Mouse (Mus musculus): ENCODE results near the gene Acsf3. TPM values are rescaled to one million over a fixed set of nuclear protein-coding genes. Genes with fewer than 3 reads are reported as not detected.
A peak's percentile ranks its signal among the peaks of the same experiment; 100 is the strongest.

Gene Acsf3
- polyA plus RNA-seq, 1 experiment from 2014 or later, result 10.8 TPM

DNA sequence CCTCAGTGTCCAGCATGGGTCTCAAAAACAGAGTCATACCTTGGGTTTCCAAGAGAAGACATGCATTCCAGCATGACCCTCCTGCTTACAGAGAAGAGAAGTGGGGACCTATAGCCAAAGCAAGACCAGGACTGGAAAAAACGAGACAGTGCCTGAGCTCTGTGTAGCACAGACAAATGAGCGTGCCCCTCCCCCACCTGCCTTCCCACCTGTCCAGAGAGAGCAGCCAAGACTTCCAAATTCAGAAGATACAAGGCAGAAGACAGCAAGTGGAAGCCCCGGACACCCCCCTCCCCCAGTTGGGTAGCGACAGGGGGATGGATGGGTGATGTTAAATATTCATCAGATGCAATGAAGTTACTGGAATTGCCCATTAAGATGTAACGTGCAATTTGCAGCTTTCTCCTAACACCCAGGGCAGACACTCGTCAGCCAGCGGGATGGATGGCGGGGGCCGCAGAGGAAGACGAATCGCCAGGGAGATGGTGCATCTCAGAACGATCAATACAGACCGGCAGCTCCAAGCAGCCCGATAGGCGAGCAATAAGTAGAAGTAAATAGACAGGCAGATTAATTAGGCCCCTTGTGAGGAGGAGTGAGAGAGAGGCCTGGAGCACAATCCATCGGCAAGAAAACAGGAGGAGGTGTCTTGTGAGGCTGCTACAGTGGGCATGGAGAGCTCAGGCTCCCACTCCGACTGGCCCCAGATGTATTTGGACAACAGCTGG lies 30.1 kb upstream of the Acsf3 start:
- Histone ChIP-seq H3K4me1 (peaks cover 8% of the 10 kb centered on the region; the same call in 1 of the 2 replicates), H3K4me3 (no peak overlapping the region), H3K27me3 (replicated peaks) (peaks cover 100% of the 10 kb centered on the region), H3K36me3 (no peaks in the 10 kb centered on the region), H3K4me2 (no peak overlapping the region), H3K9me3 (replicated peaks) (no peaks in the 10 kb centered on the region), H3K27ac (no peak overlapping the region), H3K9ac (no peak overlapping the region)
- 51% methylated on average over 17 of the region's 17 CpGs for whole genome bisulfite sequencing (ENCODE audit: insufficient replicate concordance)
- no peak for ATAC-seq

DNA sequence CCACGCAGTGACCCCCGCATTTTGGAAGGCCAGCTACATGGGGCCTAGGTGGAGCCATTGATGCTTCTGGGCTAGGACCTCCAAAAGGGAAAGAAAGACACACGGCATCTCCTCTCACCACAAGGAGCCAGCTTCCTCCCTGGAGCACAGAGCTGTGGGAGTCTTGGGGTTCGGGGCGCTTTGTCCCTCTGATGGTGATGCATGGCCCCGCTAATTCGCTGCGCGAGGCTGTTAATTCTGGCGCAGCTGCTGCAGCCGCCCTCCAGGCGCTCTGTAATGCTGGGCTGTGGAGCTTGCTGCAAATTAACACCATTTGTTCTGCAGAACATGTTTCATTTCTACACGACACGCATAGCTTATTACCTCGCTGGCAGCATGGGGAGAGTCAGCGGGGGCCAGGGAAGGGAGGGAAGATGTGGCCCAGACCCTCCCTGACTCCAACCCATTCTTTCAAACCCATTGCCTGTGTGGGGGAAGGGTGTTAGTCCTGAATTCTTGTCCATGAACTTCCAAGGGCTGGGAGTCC lies 29.5 kb upstream of the Acsf3 start:
- 43% methylated on average over 16 of the region's 16 CpGs for WGBS (ENCODE audit: insufficient replicate concordance)
- H3K27me3 ChIP-seq (replicated peaks), result peaks cover 100% of the 10 kb centered on the region
- H3K4me2 ChIP-seq, result no peak overlapping the region
- no peak overlapping the region for H3K9ac ChIP-seq
- H3K27ac ChIP-seq, result no peak overlapping the region
- H3K4me1 ChIP-seq, result peaks cover 8% of the 10 kb centered on the region; the same call in 1 of the 2 replicates
- no peak for ATAC-seq
- no peaks in the 10 kb centered on the region for H3K36me3 ChIP-seq
- H3K4me3 ChIP-seq, result no peak overlapping the region
- H3K9me3 ChIP-seq (replicated peaks), result no peaks in the 10 kb centered on the region

DNA sequence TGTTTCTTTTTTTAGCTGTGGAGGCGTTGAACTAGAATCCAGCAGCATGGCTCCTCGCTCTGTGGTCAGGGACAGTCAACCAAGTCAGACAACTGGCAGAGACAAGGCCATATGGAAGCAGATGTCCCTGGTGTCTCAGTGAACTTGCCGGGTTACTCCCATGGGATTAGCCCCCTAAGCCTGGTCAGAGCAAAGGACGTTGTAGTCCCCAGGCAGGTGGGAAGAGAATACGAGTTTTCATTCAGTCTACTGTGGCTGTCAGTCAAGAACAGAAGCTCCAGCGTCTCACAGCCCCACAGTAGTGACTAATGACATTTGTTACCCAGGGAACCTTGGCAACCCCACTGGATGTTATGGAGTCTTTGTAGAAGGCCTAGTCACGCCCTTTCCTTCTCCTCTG lies 28.8 kb upstream of the Acsf3 start:
- no peak overlapping the region for H3K9ac ChIP-seq
- no peaks in the 10 kb centered on the region for H3K36me3 ChIP-seq
- no peak overlapping the region for H3K27ac ChIP-seq
- peaks cover 8% of the 10 kb centered on the region; the same call in 1 of the 2 replicates for H3K4me1 ChIP-seq
- WGBS (ENCODE audit: insufficient replicate concordance), result 44% methylated on average over 7 of the region's 7 CpGs
- H3K9me3 ChIP-seq (replicated peaks), result no peaks in the 10 kb centered on the region
- ATAC-seq, result no peak
- H3K4me2 ChIP-seq, result no peak overlapping the region
- H3K4me3 ChIP-seq, result no peak overlapping the region
- H3K27me3 ChIP-seq (replicated peaks), result peaks cover 100% of the 10 kb centered on the region

DNA sequence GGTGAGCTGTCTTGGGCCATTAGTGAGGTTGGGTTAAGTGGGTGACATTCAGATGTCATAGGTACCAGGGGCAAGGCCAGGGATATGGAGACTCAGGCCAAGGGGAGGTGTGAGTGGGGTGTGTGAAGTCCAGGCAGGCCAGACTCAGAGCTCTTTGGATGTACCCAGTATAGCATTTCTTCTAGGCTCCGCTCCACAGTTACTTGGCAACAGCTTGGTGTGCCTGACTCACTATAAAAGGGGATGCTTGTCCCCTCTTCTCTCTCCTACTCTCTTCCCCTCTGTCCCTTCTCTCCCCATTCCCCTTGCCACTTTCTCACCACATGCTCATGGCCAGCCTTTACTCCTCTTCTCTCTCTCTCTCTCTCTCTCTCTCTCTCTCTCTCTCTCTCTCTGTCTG lies 27.5 kb upstream of the Acsf3 start:
- no peak for ATAC-seq
- no peak overlapping the region for H3K4me3 ChIP-seq
- H3K4me2 ChIP-seq, result no peak overlapping the region
- no peak overlapping the region for H3K27ac ChIP-seq
- H3K9me3 ChIP-seq (replicated peaks), result no peaks in the 10 kb centered on the region
- 75% methylated on average over 1 of the region's 1 CpGs for WGBS (ENCODE audit: insufficient replicate concordance)
- H3K36me3 ChIP-seq, result no peaks in the 10 kb centered on the region
- peaks cover 8% of the 10 kb centered on the region; the same call in 1 of the 2 replicates for H3K4me1 ChIP-seq
- H3K27me3 ChIP-seq (replicated peaks), result peaks cover 100% of the 10 kb centered on the region
- no peak overlapping the region for H3K9ac ChIP-seq

DNA sequence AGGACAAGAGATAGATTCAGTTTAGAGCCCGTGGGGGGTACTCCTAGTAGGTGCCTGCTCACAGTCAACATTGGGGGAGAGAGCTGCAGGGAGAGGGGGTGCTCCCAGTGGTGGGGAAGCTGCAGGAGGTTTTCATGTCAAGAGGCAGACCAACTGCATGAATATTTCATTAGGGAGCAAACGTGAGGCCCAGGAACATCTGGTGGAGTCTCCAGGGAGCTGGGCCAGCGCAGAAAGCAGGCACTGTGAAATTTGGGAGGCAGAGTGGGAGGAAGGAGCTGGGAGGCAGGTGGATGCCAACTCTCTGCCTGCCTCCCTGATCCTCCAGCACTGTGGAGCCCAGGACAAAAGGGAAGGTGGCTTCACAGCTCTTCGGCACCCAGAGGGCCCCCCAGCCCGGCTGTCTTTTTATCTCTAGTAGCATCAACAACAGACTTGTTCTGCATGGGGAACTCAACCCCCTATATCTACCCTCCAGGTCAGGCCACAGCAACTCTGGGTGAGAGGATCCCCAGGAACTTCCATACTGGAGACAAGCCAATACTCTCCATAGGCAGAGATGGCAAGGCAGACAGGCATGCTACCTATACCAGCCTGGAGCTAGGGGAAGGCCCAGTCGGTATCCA lies 25.8 kb upstream of the Acsf3 start:
- Histone ChIP-seq H3K27me3 (replicated peaks) (peaks cover 99% of the 10 kb centered on the region), H3K9ac (no peak overlapping the region), H3K27ac (no peak overlapping the region), H3K4me1 (peaks cover 8% of the 10 kb centered on the region; the same call in 1 of the 2 replicates), H3K4me2 (no peak overlapping the region), H3K4me3 (no peak overlapping the region), H3K9me3 (replicated peaks) (no peaks in the 10 kb centered on the region), H3K36me3 (no peaks in the 10 kb centered on the region)
- ATAC-seq, result no peak
- 56% methylated on average over 6 of the region's 6 CpGs for WGBS (ENCODE audit: insufficient replicate concordance)

DNA sequence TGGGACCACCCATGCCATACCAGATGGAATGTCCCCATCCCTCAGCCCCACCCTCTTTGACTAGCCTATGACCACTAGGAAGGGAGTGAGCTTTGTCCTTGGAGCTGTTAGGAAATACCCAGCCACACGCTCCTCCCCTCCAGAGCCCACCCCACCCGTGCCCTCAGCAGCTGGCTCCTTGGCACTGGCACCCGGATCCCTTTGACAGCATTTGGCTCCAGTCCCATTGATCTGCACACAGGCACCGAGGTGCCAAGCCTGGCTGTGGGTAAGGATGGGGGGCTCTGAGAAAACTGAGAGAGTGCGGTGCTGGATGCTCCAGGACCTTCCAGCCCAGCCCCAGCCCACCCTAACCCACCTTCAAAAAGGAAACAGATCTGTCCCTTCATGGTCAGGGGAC lies 23.9 kb upstream of the Acsf3 start:
- Histone ChIP-seq H3K36me3 (no peaks in the 10 kb centered on the region), H3K27me3 (replicated peaks) (peaks cover 98% of the 10 kb centered on the region)
- ATAC-seq, result no peak

DNA sequence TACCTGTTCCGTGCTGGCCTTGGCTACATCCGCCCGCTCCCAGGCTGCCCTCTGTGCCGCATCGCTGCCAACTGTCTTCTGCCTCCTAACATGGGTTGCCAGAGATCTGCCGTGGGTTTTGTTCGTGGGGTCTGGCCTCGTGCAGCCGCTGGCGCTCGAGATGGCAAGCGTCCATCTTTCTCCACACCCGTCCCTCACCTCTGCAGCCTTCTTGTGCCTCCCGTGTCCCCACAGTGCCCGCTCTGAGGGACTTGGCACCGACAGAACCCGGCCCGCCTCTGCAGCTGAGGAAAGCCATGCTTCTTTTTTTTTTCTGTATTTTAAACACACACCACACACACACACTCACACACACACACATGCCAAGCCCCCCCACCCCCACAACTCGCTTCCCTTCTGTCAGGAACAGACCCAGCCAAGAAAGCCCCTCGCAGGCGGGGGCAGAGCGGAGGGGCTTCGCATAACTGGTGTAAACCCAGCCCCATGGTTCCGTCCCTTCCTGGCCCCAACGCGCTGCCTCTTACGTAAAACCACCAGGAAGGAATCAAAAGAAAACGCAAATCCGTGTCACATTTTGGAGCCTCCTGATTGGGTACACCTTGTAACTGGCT lies 23.1 kb upstream of the Acsf3 start:
- Histone ChIP-seq H3K4me1 (peaks cover 8% of the 10 kb centered on the region; the same call in 1 of the 2 replicates), H3K4me3 (no peak overlapping the region), H3K36me3 (no peaks in the 10 kb centered on the region), H3K27ac (no peak overlapping the region), H3K4me2 (no peak overlapping the region), H3K27me3 (replicated peaks) (peaks cover 98% of the 10 kb centered on the region), H3K9me3 (replicated peaks) (no peaks in the 10 kb centered on the region), H3K9ac (no peak overlapping the region)
- 78% methylated on average over 29 of the region's 29 CpGs for WGBS (ENCODE audit: insufficient replicate concordance)
- no peak for ATAC-seq

More for the DNA sequence above, 23.9 kb upstream of the Acsf3 start:
- Histone ChIP-seq H3K27ac (no peak overlapping the region), H3K9me3 (replicated peaks) (no peaks in the 10 kb centered on the region), H3K9ac (no peak overlapping the region), H3K4me3 (no peak overlapping the region), H3K4me2 (no peak overlapping the region), H3K4me1 (peaks cover 8% of the 10 kb centered on the region; the same call in 1 of the 2 replicates)
- WGBS (ENCODE audit: insufficient replicate concordance), result 73% methylated on average over 5 of the region's 5 CpGs

DNA sequence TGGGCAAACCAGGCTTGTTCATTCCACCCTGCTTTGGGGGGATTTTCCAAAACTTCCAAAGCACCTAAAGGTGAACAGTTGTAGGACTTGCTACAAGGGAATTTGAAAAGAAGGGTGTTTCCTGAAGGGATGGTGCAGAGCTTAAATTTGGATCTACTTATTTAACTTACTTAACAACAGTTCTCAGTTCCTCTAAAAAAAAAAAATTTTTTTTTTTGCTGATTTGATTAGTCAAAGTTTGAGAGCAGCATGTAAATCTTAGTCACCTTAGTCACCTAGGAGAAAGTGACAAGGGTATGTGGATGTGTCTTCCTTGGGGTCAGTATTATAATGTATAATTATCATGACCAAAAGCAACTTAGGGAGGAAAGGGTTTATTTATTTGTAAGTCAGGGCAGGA lies 16.7 kb upstream of the Acsf3 start:
- peaks cover 24% of the 10 kb centered on the region for H3K4me1 ChIP-seq
- H3K27ac ChIP-seq, result no peak overlapping the region
- no peak overlapping the region for H3K4me3 ChIP-seq
- no peaks in the 10 kb centered on the region for H3K9me3 ChIP-seq (replicated peaks)
- ATAC-seq, result no peak
- no peak overlapping the region for H3K4me2 ChIP-seq
- no peak overlapping the region for H3K9ac ChIP-seq
- H3K27me3 ChIP-seq (replicated peaks), result peaks cover 92% of the 10 kb centered on the region
- no peaks in the 10 kb centered on the region for H3K36me3 ChIP-seq

DNA sequence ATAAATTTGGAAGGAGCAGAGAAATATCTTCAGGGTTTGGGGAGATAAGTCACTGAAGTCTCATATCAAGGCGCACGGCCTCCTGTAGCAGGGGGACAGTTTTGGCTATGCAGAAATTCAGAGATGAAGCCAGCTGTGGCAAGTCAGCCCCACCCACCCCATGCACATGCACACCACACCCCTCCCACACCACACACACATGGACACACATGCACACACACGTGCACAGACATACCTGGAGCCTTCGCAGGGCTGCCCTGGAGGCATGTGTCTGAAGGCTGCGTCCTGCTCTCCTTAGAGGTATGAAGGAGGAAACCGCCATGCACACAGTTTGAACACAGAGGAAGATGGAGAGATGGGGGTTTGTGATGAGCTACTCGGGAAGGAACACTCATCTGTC lies 15.2 kb upstream of the Acsf3 start:
- H3K27me3 ChIP-seq (replicated peaks), result peaks cover 92% of the 10 kb centered on the region
- no peaks in the 10 kb centered on the region for H3K9me3 ChIP-seq (replicated peaks)
- no peak overlapping the region for H3K9ac ChIP-seq
- 52% methylated on average over 7 of the region's 7 CpGs for WGBS (ENCODE audit: insufficient replicate concordance)
- no peak for ATAC-seq
- no peaks in the 10 kb centered on the region for H3K36me3 ChIP-seq
- H3K4me2 ChIP-seq, result no peak overlapping the region
- no peak overlapping the region for H3K27ac ChIP-seq
- peaks cover 27% of the 10 kb centered on the region for H3K4me1 ChIP-seq
- no peak overlapping the region for H3K4me3 ChIP-seq

DNA sequence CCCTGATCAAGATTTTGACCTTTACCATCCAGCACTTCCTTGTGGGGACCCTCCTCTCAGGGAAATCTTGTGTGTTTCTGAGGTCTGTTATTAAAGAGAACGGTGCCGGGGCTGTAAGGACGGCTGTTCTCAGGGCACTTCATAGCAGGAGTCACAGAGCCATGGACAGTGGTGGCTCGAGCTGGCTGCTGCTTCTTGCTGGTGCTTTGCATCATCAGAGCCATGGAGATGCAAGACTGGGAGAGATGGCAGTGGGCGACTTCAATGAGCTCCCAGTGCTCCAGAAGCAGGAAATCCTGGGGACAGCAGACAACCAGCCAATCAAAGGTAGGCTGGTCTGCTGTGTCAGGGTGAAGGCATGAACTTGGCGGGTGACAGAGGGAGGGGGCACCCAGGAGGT lies 14.2 kb upstream of the Acsf3 start:
- no peaks in the 10 kb centered on the region for H3K9me3 ChIP-seq (replicated peaks)
- 67% methylated on average over 6 of the region's 6 CpGs for WGBS (ENCODE audit: insufficient replicate concordance)
- H3K27ac ChIP-seq, result no peak overlapping the region
- H3K4me2 ChIP-seq, result no peak overlapping the region
- H3K27me3 ChIP-seq (replicated peaks), result peaks cover 91% of the 10 kb centered on the region
- ATAC-seq, result no peak
- H3K9ac ChIP-seq, result no peak overlapping the region
- H3K4me3 ChIP-seq, result no peak overlapping the region
- H3K4me1 ChIP-seq, result peaks cover 27% of the 10 kb centered on the region
- no peaks in the 10 kb centered on the region for H3K36me3 ChIP-seq

DNA sequence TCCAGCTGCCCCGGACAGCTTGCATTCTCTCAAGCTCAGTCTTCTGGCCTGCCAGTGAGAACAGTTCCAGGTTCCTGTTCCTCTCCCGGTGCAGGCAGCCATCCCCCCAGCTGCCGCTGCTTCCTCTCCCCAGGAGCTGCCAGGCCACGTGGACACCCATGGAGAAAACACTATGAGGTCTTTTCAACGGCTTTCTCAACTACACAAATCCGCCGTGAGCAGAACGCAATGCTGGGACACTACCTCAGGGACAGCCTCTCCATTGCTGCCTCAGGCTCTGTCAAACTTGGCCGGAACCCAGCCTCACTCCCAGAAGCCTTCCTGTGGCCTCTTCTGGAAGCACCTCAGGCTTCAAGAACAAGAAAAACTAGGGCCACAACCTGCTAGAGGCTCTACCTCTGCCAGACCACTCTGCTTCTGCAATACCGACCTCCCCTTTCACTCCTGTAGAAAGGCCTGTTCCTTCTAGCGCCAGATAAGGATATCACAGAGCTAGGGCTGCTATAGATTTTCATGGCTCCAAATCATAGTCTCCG lies 12.5 kb upstream of the Acsf3 start:
- ATAC-seq, result no peak
- Histone ChIP-seq H3K4me3 (no peak overlapping the region), H3K27ac (no peak overlapping the region; the same call in 1 of the 2 replicates), H3K9me3 (replicated peaks) (no peaks in the 10 kb centered on the region), H3K4me2 (0 out of 2 replicates have a peak overlapping the region, but pooled peaks have one; percentile 1), H3K4me1 (peaks cover 37% of the 10 kb centered on the region), H3K9ac (0 out of 2 replicates have a peak overlapping the region, but pooled peaks have one; percentile 33), H3K27me3 (replicated peaks) (peaks cover 91% of the 10 kb centered on the region), H3K36me3 (no peaks in the 10 kb centered on the region)
- 37% methylated on average over 12 of the region's 12 CpGs for WGBS (ENCODE audit: insufficient replicate concordance)

DNA sequence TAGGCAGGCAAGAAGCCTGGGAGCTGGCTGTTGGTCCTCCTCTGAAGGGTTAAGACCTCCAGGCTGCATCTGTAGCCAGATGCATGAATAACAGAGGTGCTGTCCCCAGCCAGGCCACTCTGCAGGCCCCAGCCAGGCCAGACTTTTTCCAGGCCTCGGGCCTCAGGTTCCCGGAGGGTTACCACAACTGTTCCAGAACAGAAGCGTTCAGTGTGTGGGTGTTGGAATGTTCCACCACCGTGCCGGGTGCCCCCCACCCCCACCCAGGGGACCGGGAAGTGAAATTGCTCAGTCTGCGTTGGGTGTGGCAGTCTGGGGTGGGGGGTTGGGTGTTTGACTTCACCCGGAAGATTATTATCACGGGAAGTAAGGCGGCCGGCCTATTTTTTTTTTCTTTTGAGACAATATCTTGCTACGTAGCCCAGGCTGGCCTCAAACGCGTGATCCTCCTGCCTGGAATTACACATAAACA lies 12.0 kb upstream of the Acsf3 start:
- Histone ChIP-seq H3K27me3 (replicated peaks) (peaks cover 90% of the 10 kb centered on the region), H3K9me3 (replicated peaks) (no peaks in the 10 kb centered on the region), H3K4me2 (0 out of 2 replicates have a peak overlapping the region, but pooled peaks have one; percentile 1), H3K4me1 (peaks cover 37% of the 10 kb centered on the region), H3K9ac (no peak overlapping the region), H3K27ac (no peak overlapping the region), H3K36me3 (no peaks in the 10 kb centered on the region), H3K4me3 (no peak overlapping the region)
- 29% methylated on average over 14 of the region's 14 CpGs for WGBS (ENCODE audit: insufficient replicate concordance)
- ATAC-seq, result no peak
